Mouse (Mus musculus): Measurements from ENCODE around the gene Serpinb13.
"Not testable (repeated sequence)": the region's sequence is repeated elsewhere in the genome, so short reads cannot be mapped to it uniquely, and the experiment has no call there.

Serpinb13 gene

GRCm38 (mm10) chr1:106980684-106981083 lies at the start of gene Serpinb13:
Gene Serpinb13, plus strand, starts transcription at chr1:106980984.
- DNase-seq (ENCODE audit: low read depth, low spot score), result no peak

DNA sequence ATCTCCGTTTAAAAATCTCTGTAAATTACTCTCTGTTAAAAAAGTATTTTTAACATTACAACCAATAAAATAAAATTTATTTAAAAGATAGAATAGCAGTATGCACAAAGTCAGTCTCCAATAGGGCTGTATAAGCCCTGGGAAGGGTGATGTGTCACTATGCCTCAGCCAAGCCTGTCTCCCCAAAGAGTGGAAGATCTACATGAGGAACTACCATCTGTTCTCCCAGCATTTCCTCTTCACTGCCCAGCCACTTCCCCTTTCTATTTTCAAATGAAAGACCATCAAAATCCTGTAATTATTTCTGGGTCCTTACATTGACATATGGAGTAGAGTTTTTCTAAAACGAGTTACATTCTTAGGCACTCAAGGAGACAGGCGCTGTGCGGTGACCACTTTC lies 48.8 kb upstream of the Serpinb13 start:
- DNase-seq (ENCODE audit: low read depth, low spot score), result no peak

DNA sequence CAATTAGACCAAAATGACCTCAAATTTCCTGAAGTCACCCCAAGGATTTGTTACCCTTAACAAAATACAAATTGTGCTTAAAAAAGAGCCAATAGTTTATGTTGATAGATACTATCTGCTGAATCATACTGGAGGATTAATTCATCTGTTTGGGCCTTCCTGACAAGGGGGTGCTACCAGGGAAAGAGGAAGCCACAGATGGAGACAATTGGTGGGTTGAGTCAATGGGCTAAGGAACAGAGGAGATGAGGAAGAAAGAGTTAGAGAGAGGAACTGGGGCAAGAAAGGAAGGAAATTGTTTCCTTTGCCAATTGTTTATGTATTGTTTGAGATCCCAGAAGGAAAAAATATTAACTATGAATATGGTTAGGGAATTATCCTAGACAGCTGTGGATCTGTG lies 47.1 kb upstream of the Serpinb13 start:
- DNase-seq (ENCODE audit: low read depth, low spot score), result no peak

DNA sequence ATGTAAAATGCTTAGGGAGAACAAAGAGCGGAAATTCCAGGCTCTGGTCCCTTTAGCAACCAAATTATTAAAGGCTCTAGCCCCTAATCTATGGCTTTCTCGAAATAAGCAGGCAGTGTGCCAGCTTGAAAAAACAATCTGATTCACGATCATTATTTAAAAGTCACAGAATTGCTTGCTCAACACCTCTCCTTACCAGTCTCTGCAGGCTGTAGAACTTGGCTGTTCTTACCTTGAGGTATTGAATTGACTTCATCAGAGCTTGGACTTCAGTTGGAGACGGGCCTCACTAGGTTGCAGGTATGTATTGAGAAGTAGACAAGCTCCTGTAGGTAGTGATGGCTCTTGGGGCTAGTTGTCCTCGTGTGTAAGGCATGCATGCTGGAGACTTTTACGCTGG lies 46.5 kb upstream of the Serpinb13 start, which contains the start of gene Serpinb12:
Serpinb12 (plus strand) TSS at position 185 of the 400 bp plus-strand sequence.
- no peak for DNase-seq (ENCODE audit: low read depth, low spot score)

GRCm38 (mm10) chr1:106947217-106947616 lies 33.6 kb upstream of the Serpinb13 start:
- no peak for DNase-seq (ENCODE audit: low read depth, low spot score)

DNA sequence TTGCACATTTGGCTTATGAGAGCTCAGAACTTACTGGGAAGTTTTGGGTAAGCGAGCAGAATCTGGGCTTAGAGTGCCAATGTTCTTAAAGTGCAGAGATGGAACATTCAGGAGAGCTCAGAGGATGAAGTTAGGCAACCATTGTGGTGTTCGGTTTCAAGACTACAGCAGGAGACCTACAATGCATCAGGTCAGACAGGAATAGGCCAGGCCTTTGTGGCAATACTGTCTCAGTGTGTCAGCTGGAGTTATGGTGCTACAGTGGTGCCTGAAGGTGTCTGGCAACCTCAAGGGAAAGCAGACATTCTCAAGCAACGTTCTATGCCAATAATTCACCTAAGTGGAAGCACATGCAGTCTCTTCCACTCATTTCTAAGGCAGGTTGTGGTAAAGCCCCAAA lies 20.8 kb upstream of the Serpinb13 start:
- no peak for DNase-seq (ENCODE audit: low read depth, low spot score)

- peak; percentile 44 for DNase-seq (ENCODE audit: low read depth, low spot score)
Measured at GRCm38 (mm10) chr1:106961023-106961422, 19.8 kb upstream of the Serpinb13 start.

DNA sequence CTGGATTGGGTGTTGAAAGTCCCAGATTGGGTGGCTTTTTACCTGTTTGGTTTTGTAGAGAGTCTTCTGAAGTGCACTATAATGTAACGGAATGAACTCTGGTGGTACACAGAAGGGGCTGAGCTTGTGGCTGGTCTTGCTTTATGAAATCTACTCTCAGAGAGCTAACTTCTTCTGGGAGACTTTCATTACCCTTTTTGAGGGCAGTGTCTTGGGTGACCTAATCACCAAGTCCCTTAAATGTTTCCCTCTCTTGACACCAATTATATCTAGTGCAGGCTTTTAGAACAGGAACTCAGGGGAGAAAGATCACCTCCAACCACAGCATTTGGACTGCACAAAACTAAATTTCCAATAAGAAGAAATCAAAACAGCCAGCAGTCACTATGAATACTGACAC lies 2.3 kb downstream of the Serpinb13 start:
- DNase-seq (ENCODE audit: low read depth, low spot score), result no peak

DNA sequence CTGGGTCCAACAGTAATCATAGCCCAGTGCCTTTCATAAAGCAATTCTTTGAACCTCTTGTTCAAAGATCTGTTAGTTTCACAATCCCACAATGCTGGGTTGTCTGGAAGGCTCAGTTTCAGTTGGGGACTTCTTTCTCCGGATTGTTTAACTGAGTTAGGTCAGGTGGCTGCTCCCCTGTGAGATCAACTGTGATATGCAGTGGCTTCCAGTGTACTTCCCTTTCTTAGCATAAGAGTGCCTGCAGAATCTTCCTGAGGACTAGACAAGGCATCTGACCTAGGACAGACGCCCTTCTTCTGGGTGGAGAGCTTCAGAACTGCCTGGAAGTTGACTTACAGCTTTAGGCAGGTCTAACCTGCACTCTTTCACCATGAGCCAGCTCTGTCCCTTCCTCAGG lies 3.1 kb downstream of the Serpinb13 start:
- DNase-seq (ENCODE audit: low read depth, low spot score), result no peak

- no peak for DNase-seq (ENCODE audit: low read depth, low spot score)
Measured at GRCm38 (mm10) chr1:107000424-107000823, 19.6 kb downstream of the Serpinb13 start.

GRCm38 (mm10) chr1:107001754-107002153 lies 21.0 kb downstream of the Serpinb13 start:
- DNase-seq (ENCODE audit: low read depth, low spot score), result no peak

- no peak for DNase-seq (ENCODE audit: low read depth, low spot score)
Measured at GRCm38 (mm10) chr1:107006316-107006715, 25.5 kb downstream of the Serpinb13 start.

GRCm38 (mm10) chr1:107014530-107014929 lies 33.7 kb downstream of the Serpinb13 start:
- peak; percentile 46 for DNase-seq (ENCODE audit: low read depth, low spot score)

- no peak for DNase-seq (ENCODE audit: low read depth, low spot score)
Measured at GRCm38 (mm10) chr1:107015210-107015609, 34.4 kb downstream of the Serpinb13 start.

GRCm38 (mm10) chr1:107025886-107026285 lies 45.1 kb downstream of the Serpinb13 start:
- no peak for DNase-seq (ENCODE audit: low read depth, low spot score)

GRCm38 (mm10) chr1:107034236-107034635 lies 53.5 kb downstream of the Serpinb13 start:
- DNase-seq (ENCODE audit: low read depth, low spot score), result not testable (repeated sequence)

All from R1 (cell line).